Mouse (Mus musculus): ENCODE results near the gene Itga2.

Itga2 gene

GRCm38 (mm10) chr13:114817751-114818360 is 114.0 kb downstream of the Itga2 start, which contains the start of gene Mocs2:
TSS of gene Mocs2 (plus strand) at chr13:114818236.
- DNase-seq = peak; percentile 95 to 97

GRCm38 (mm10) chr13:114809624-114810210 is 122.2 kb downstream of the Itga2 start:
- no peak for DNase-seq

GRCm38 (mm10) chr13:114802971-114803370 is 128.9 kb downstream of the Itga2 start:
- DNase-seq = no peak

- no peak for DNase-seq
Observed at GRCm38 (mm10) chr13:114801857-114802256, 130.0 kb downstream of the Itga2 start.

GRCm38 (mm10) chr13:114793250-114794030 is 138.5 kb downstream of the Itga2 start:
- peak; percentile 77 to 79 for DNase-seq

- DNase-seq = peak; percentile 62 to 74
Observed at GRCm38 (mm10) chr13:114791511-114791910, 140.4 kb downstream of the Itga2 start.

Data from cerebellum, postnatal 10 days (tissue).